8 mouse cellular contexts compared by ENCODE assay signal in genomic region chr3:65392421-65392817, GRCm38 (mm10). TPM values are rescaled to one million over a fixed set of nuclear protein-coding genes. Genes with fewer than 3 reads are reported as not detected.
DNase-seq lines count a peak whose midpoint lies in the region; ATAC-seq lines count a peak whose summit lies in the region.

Ssr3 (minus strand) TSS chr3:65392623.

- peak within 1 kb of the TSS; percentile 72 to 88 for H3K27ac ChIP-seq in heart, embryonic 14.5 days (replicated peaks in 1 of 2; ENCODE audit: control insufficient read depth in 1 of 2, insufficient read depth in 1 of 2, low read depth in 2 of 2, low read length in 2 of 2)
- peak within 1 kb of the TSS; percentile 79 for H3K27ac ChIP-seq in liver, embryonic 13.5 days
- peak within 1 kb of the TSS; percentile 89 for H3K27ac ChIP-seq in stomach, embryonic 16.5 days (ENCODE audit: low read length)

- H3K36me3 ChIP-seq in heart, embryonic 14.5 days (ENCODE audit: control insufficient read depth, insufficient read depth, low read length), result peaks cover 32% of the 10 kb centered on the region
- H3K36me3 ChIP-seq in liver, embryonic 13.5 days, result peaks cover 27% of the 10 kb centered on the region
- peaks cover 19% of the 10 kb centered on the region for H3K36me3 ChIP-seq in stomach, embryonic 16.5 days (ENCODE audit: control insufficient read depth, insufficient read depth, low read length)

- H3K4me1 ChIP-seq in heart, embryonic 14.5 days (ENCODE audit: control insufficient read depth in 2 of 2, insufficient read depth in 2 of 2, low read length in 2 of 2), result peaks cover 0 to 5% of the 10 kb centered on the region in 2 experiments; a peak in 1 of 4 replicates
- peaks cover 11% of the 10 kb centered on the region for H3K4me1 ChIP-seq in liver, embryonic 13.5 days (replicated peaks)
- H3K4me1 ChIP-seq in stomach, embryonic 16.5 days (ENCODE audit: control insufficient read depth, insufficient read depth, low read length), result peaks cover 3% of the 10 kb centered on the region

- H3K4me2 ChIP-seq in heart, embryonic 14.5 days (ENCODE audit: low read length), result peak within 1 kb of the TSS; percentile 82
- peak within 1 kb of the TSS; percentile 84 for H3K4me2 ChIP-seq in liver, embryonic 13.5 days
- H3K4me2 ChIP-seq in stomach, embryonic 16.5 days (ENCODE audit: low read depth, low read length), result peak within 1 kb of the TSS; percentile 84

- WGBS in heart, embryonic 14.5 days, result under 1% methylated on average over 36 of the region's 36 CpGs
- under 1% methylated on average over 36 of the region's 36 CpGs for WGBS in liver, embryonic 13.5 days (ENCODE audit: insufficient replicate concordance)
- under 1% methylated on average over 36 of the region's 36 CpGs for WGBS in stomach, embryonic 16.5 days

- peak; percentile 100 for ATAC-seq in CD4-positive, CD25-positive, alpha-beta regulatory T cell, adult 4 months
- ATAC-seq in heart, embryonic 14.5 days (ENCODE audit: insufficient number of reproducible peaks, insufficient read depth, low FRiP score, low read depth), result peak; percentile 96
- ATAC-seq in liver, embryonic 13.5 days (ENCODE audit: low read depth), result peak; percentile 98
- ATAC-seq in stomach, embryonic 16.5 days (ENCODE audit: insufficient read depth, low FRiP score), result peak; percentile 100

- no peaks in the 10 kb centered on the region for H3K9me3 ChIP-seq in heart, embryonic 14.5 days (ENCODE audit: control insufficient read depth, low read length)
- no peaks in the 10 kb centered on the region for H3K9me3 ChIP-seq in liver, embryonic 13.5 days (replicated peaks)
- no peaks in the 10 kb centered on the region for H3K9me3 ChIP-seq in stomach, embryonic 16.5 days (replicated peaks; ENCODE audit: control insufficient read depth, low read length)

- DNase-seq in c-Kit-negative CD71-positive TER-119-positive erythroid progenitor cells, embryonic 14.5 days (ENCODE audit: low read depth, low spot score), result peak; percentile 90
- peak; percentile 98 for DNase-seq in fibroblast of lung, adult 2 months (ENCODE audit: low read depth)
- peak; percentile 98 for DNase-seq in kidney, postnatal 14 days
- peak; percentile 93 for DNase-seq in liver, embryonic 13.5 days
- DNase-seq in neural tube, embryonic 10.5 days (ENCODE audit: extremely low spot score, low spot score), result peak; percentile 95

- no peaks in the 10 kb centered on the region for H3K27me3 ChIP-seq in heart, embryonic 14.5 days (ENCODE audit: control insufficient read depth, insufficient read depth, low read length)
- H3K27me3 ChIP-seq in liver, embryonic 13.5 days, result no peaks in the 10 kb centered on the region
- no peaks in the 10 kb centered on the region for H3K27me3 ChIP-seq in stomach, embryonic 16.5 days (ENCODE audit: control insufficient read depth, insufficient read depth, low read length)

- peak within 1 kb of the TSS; percentile 90 for H3K9ac ChIP-seq in heart, embryonic 14.5 days (ENCODE audit: low read length)
- peak within 1 kb of the TSS; percentile 88 for H3K9ac ChIP-seq in liver, embryonic 13.5 days
- H3K9ac ChIP-seq in stomach, embryonic 16.5 days (ENCODE audit: low read length), result peak within 1 kb of the TSS; percentile 89

- peak within 1 kb of the TSS; percentile 75 to 87 for H3K4me3 ChIP-seq in heart, embryonic 14.5 days (ENCODE audit: control insufficient read depth in 1 of 2, insufficient read depth in 1 of 2, low read depth in 1 of 2, low read length in 2 of 2)
- peak within 1 kb of the TSS; percentile 83 for H3K4me3 ChIP-seq in liver, embryonic 13.5 days (replicated peaks)
- H3K4me3 ChIP-seq in stomach, embryonic 16.5 days (replicated peaks; ENCODE audit: low read length), result peak within 1 kb of the TSS; percentile 79

RNA-seq across cellular contexts. Expression of gene Ssr3, which starts in this region (rescaled TPM):
- polyA plus RNA-seq in CD4-positive, CD25-positive, alpha-beta regulatory T cell, adult 4 months (2017; shearing (Covaris generic)), result 100 to 1,000 TPM; 125 to 130 TPM
- polyA plus RNA-seq in heart, embryonic 14.5 days (2014; fragmentation: Nextera tagmentation; extraction: Ambion mirVana), result 225 and 230 TPM in 2 replicates
- polyA plus RNA-seq in liver, embryonic 13.5 days (2015; fragmentation: Nextera tagmentation; extraction: Ambion mirVana), result 113 and 147 TPM in 2 replicates
- polyA plus RNA-seq in stomach, embryonic 16.5 days (2015; fragmentation: Nextera tagmentation; extraction: Ambion mirVana), result 327 and 337 TPM in 2 replicates

Comparison
In these comparisons a context has a peak if more than half of its experiments do, and no peak if none do; other contexts are left out.
1. Peak in every context shown above with its lines: DNase-seq, ATAC-seq, H3K4me3 ChIP-seq and H3K27ac ChIP-seq.